Mouse (Mus musculus) kidney, embryonic 15.5 days (tissue): ENCODE measurements at regions not wholly inside any gene's neighbourhood (a gene's known extent, or its start where the extent isn't known, plus 50 kb on each side); places are given as distances from the start of the nearest gene placed in this dataset.

Experiments
- ATAC-seq: fragments of 200-750 bp; cut with Nextera tagmentation; replicated peaks from 2 replicates; pipeline ENCODE4 v1.8.0; 2017; ENCODE audit warnings: moderate TSS enrichment; ENCODE audit not compliant: low FRiP score
- H3K27ac ChIP-seq: fragments of 300-500 bp; sonication (generic); 2 replicates; pipeline ENCODE4 v1.5.1; 2015; ENCODE audit warnings: mild to moderate bottlenecking, inconsistent platforms
- H3K27me3 ChIP-seq: fragments of 300-500 bp; sonication (generic); 2 replicates; pipeline ENCODE4 v1.6.1; 2015; ENCODE audit warnings: inconsistent platforms
- H3K36me3 ChIP-seq: fragments of 300-500 bp; sonication (generic); 2 replicates; pipeline ENCODE4 v1.6.1; 2015; ENCODE audit warnings: inconsistent platforms
- H3K4me1 ChIP-seq: fragments of 300-500 bp; sonication (generic); 2 replicates; pipeline ENCODE4 v1.6.1; 2015; ENCODE audit warnings: inconsistent platforms
- H3K4me2 ChIP-seq: fragments of 300-500 bp; sonication (generic); 2 replicates; pipeline ENCODE4 v1.6.1; 2015; ENCODE audit warnings: moderate library complexity, mild to moderate bottlenecking, inconsistent platforms
- H3K4me3 ChIP-seq: fragments of 300-500 bp; sonication (generic); replicated peaks from 2 replicates; pipeline ENCODE4 v1.5.1; 2015; ENCODE audit warnings: mild to moderate bottlenecking, inconsistent platforms
- H3K9ac ChIP-seq: fragments of 300-500 bp; sonication (generic); 2 replicates; pipeline ENCODE4 v1.6.1; 2015; ENCODE audit warnings: mild to moderate bottlenecking, inconsistent platforms
- H3K9me3 ChIP-seq: fragments of 300-500 bp; sonication (generic); replicated peaks from 2 replicates; pipeline ENCODE4 v1.6.1; 2016; ENCODE audit warnings: inconsistent platforms
- WGBS: fragments of 180-500 bp; shearing (Covaris S2); methylation state at CpG from one replicate; pipeline ENCODE4 v1.1.7; 2015; ENCODE audit warnings: mixed read lengths; 5-methylcytosine and 5-hydroxymethylcytosine counted together

DNA sequence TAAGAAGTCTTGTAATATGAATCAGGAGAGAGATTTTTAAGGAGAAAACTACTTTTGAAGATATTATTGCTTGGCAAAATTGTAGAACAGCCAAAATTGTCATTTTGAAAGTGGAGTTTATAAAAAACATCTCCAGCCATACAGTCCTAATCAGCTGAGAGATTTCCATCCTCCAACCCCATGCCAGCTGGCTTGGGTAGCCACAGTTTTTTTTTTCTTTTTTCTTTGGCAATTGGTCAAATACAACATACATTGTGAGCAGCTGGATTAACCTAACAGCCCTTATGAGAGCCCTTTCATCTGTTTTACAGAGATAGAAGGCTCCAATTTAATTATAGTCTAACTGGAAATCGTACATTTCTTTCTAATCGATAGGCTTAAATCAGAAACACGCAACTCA lies 235.3 kb downstream of the 1700129C05Rik start:
- no peak overlapping the region for H3K9ac ChIP-seq
- no peaks in the 10 kb centered on the region for H3K36me3 ChIP-seq
- ATAC-seq: no peak
- no peaks in the 10 kb centered on the region for H3K9me3 ChIP-seq
- no peak overlapping the region for H3K4me2 ChIP-seq
- WGBS: 86% methylated on average over 3 of the region's 3 CpGs
- H3K4me1 ChIP-seq: no peaks in the 10 kb centered on the region
- H3K27ac ChIP-seq: no peak overlapping the region
- H3K27me3 ChIP-seq: no peaks in the 10 kb centered on the region
- no peak overlapping the region for H3K4me3 ChIP-seq

DNA sequence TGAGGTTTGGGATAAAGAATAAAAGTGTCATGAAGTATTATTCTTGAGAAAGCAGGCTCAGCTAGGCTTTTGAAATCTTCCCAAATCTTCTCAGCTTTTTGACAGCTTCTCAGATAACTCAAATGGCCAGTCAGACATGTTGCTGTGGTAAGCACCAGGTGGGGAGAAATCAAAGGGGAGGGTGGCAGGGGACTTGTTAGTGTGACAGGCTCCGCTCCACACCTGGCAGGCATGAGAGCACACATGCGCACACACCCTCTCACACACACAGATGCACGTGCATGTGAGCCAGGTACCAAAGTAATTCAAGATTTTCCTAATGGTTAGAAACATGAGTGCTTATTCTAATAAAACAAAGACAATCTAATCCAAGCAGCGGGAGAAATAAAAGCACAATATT lies 236.1 kb downstream of the 1700129C05Rik start:
- Histone ChIP-seq H3K9me3 (no peaks in the 10 kb centered on the region), H3K4me3 (no peak overlapping the region), H3K4me2 (no peak overlapping the region), H3K27ac (no peak overlapping the region), H3K27me3 (no peaks in the 10 kb centered on the region), H3K4me1 (no peaks in the 10 kb centered on the region), H3K9ac (no peak overlapping the region), H3K36me3 (no peaks in the 10 kb centered on the region)
- ATAC-seq: no peak
- WGBS: 72% methylated on average over 4 of the region's 4 CpGs

DNA sequence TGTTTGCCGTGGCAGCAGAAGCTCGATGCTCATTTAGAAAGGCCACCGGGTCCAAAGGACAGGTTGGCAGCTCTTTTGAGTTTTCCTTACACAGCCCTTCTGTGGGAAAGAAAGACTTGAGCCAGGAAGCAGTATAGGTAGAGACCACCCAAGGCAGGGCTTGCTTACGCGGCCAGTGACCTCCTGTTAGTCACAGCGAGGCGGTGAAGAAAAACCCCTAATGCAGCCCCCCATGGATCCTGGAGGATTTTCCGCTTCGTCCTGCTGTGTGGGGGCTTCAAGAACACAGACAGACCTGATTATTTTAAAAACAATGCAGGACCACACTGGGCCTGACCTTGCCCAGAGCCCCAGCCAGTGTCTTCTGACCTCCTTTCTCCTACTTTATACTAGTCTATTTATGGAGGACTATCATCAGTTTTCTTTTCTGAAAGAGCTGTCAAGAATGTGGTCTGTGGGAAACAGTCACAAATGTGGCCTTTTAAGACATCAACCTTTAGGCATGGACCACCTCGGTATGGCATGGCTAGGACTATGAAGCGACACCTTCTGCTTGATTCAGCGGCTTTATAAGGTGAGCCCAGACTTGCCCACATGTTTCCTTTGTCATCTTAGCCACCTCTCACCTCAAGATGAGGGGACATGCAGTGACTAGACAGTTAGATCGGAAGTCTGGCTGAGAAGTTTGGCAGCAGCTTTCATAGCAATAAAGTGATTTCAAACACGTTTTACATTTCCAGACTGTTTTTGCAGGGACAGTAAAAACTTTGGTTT lies 274.3 kb downstream of the 1700129C05Rik start:
- Histone ChIP-seq H3K4me1 (peaks cover 7% of the 10 kb centered on the region; the same call in 1 of the 2 replicates), H3K4me2 (peak overlapping the region; percentile 27), H3K36me3 (no peaks in the 10 kb centered on the region), H3K27ac (no peak overlapping the region), H3K9ac (no peak overlapping the region), H3K27me3 (no peaks in the 10 kb centered on the region), H3K9me3 (no peaks in the 10 kb centered on the region), H3K4me3 (no peak overlapping the region)
- 49% methylated on average over 14 of the region's 14 CpGs for WGBS
- no peak for ATAC-seq

DNA sequence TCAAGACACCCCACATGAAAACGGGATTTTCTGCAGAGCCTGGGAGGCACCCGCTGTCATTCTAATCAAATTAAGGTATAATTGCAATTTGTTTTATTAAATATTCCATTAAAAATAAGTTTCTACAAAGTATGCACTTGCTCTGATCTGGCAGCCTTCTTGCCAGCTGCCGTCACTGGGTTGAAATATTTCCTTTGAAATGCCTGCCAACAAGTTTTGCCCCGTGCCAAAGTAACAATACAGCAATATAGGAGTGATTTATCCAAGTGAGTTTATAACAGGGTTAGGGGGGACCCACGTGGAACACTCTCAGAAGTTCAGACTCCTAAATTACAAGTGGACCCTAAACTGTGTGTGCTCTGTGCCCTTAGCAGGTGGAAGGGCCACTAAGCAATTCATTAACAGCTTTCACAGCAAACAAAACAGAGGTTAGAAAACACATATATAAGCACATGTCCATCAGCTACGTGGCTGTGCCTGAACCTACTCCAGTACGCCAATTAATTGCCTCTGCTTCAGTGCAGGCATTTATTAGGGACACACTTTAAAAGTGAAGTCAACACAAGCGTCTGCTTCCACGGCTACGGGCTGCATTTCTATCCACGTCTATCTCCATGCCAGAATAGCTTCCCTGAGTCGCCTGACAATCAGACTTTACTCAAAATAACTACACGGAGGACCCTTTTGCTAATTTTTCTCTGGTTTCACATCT lies 275.1 kb downstream of the 1700129C05Rik start:
- ATAC-seq: no peak
- Histone ChIP-seq H3K27me3 (no peaks in the 10 kb centered on the region), H3K9me3 (no peaks in the 10 kb centered on the region), H3K36me3 (no peaks in the 10 kb centered on the region), H3K9ac (no peak overlapping the region), H3K27ac (no peak overlapping the region), H3K4me3 (no peak overlapping the region), H3K4me1 (peaks cover 7% of the 10 kb centered on the region; the same call in 1 of the 2 replicates), H3K4me2 (peak overlapping the region; percentile 27)
- WGBS: 39% methylated on average over 13 of the region's 13 CpGs

DNA sequence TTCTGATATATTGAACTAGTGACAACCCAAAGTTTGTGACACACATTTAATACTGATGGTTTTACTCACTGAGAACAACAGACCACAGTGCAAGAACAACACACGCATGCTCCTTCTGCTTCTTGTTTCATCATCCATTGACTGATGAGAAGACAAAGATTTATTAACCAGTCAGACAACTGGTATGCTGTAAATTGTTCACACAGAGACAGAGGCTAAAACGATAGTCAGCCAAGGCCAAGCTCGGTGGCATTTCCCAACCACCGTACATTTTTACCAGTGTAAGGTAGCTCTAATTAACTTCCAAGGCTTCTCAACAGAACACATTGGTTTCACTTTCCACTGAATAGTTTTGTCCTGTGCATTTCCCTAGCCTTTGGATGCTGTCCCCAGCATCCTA lies 287.8 kb downstream of the 1700129C05Rik start:
- H3K4me2 ChIP-seq: no peak overlapping the region
- H3K27ac ChIP-seq: no peak overlapping the region
- H3K4me1 ChIP-seq: no peaks in the 10 kb centered on the region
- H3K27me3 ChIP-seq: no peaks in the 10 kb centered on the region
- no peak for ATAC-seq
- 32% methylated on average over 4 of the region's 4 CpGs for WGBS
- no peak overlapping the region for H3K4me3 ChIP-seq
- H3K9me3 ChIP-seq: no peaks in the 10 kb centered on the region
- H3K9ac ChIP-seq: no peak overlapping the region
- no peaks in the 10 kb centered on the region for H3K36me3 ChIP-seq

DNA sequence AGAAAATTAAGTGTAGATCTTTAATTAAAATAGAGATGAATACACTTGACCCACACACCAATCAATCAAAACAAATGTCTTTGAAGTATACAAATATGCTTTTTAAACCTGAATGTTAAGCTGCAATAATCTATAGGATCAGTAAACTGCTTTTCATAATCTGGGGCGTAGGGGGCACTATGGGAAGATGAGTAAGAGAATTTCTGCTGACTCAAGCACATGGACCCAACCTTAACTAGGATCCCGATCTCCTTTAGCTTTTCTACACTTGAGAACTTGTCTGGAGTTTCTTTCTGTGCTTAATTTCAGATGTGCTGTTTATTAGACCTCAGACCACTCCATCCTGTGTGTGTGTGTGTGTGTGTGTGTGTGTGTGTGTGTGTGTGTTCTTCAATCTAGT lies 298.1 kb downstream of the 1700129C05Rik start:
- Histone ChIP-seq H3K9ac (no peak overlapping the region), H3K27me3 (no peaks in the 10 kb centered on the region), H3K4me3 (no peak overlapping the region), H3K4me1 (no peaks in the 10 kb centered on the region), H3K4me2 (no peak overlapping the region), H3K27ac (no peak overlapping the region), H3K36me3 (no peaks in the 10 kb centered on the region), H3K9me3 (no peaks in the 10 kb centered on the region)
- 81% methylated on average over 2 of the region's 2 CpGs for WGBS
- ATAC-seq: no peak

DNA sequence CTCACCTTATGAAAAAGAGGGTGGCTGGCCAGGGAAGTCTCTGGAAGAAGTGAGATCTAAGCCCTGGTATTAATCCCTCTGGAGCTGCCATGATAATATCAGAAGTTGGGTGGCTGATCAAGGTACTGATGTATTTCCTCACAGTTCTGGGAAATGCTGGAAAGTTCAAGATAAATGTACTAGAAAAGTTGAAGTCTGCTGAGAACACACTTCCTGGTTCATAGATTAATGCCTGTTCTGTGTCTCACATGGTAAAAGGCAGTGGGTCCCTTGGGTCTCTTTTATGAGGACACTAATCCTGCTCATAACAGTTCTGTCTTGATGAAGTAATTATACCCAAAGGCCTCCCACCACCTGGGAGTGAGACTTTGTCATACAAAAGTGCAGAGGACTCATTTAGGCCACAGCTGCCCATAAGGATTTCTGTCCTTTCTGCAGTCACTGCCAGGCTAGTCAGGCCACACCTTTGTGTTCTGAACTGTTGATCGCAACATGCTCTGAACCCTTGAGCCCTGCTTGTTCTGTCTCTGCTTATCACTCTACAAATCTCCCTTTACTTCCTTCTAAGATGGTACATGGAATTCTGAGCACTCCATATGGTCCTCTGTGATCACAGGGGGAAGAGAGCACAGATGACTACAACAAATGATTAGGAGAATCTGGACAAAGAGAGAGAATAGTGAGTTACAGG lies 300.4 kb downstream of the 1700129C05Rik start:
- H3K4me3 ChIP-seq: no peak overlapping the region
- no peaks in the 10 kb centered on the region for H3K4me1 ChIP-seq
- no peaks in the 10 kb centered on the region for H3K9me3 ChIP-seq
- H3K4me2 ChIP-seq: no peak overlapping the region
- no peak overlapping the region for H3K27ac ChIP-seq
- no peaks in the 10 kb centered on the region for H3K27me3 ChIP-seq
- no peaks in the 10 kb centered on the region for H3K36me3 ChIP-seq
- ATAC-seq: no peak
- WGBS: 93% methylated on average over 1 of the region's 1 CpGs
- H3K9ac ChIP-seq: no peak overlapping the region

DNA sequence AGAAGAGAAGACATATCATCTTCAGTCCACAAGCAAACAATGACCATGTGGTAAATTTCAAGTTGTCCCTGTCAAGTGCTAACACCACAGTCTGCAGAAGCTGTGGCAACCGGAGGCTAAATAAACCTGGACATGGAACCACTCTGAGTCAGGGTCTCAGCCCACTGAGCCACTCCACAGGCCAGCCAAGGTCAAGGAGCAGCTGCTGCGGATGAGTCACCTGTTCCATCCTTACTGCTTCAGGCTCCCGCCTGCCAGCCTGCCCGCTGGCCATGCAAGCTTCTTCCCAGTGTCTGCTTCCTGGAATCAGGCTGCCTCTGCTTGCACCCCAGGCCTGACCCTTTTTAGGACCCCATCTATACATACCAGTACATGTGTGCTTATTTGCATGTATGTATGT lies 319.8 kb downstream of the 1700129C05Rik start:
- H3K4me2 ChIP-seq: no peak overlapping the region
- no peak overlapping the region for H3K4me3 ChIP-seq
- no peaks in the 10 kb centered on the region for H3K9me3 ChIP-seq
- no peaks in the 10 kb centered on the region for H3K27me3 ChIP-seq
- no peak overlapping the region for H3K9ac ChIP-seq
- H3K36me3 ChIP-seq: no peaks in the 10 kb centered on the region
- H3K27ac ChIP-seq: no peak overlapping the region
- no peaks in the 10 kb centered on the region for H3K4me1 ChIP-seq
- no peak for ATAC-seq
- 49% methylated on average over 4 of the region's 4 CpGs for WGBS

DNA sequence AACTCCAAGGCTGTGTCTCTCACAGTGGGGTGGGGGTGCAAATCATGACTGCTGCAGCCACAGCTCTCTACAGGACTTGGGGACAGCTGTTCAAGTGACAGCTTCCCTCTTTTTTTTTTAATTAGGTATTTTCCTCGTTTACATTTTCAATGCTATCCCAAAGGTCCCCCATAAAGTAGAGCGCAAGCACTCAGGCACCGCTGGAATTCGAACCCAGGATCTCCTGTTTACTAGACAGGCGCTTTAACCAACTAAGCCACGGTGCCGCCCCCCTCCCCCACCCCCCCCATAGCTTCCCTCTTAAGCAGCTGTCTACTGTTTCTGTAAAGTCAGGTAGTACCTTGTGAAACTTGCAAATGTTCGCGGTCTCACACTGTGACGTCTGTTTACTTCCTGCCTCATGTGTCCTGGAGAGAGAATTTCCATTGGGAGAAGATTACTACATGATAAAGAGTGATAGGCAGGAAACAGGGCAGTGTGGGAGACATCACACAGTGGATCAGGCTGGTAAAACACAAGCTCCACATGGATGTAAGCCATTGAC lies 324.7 kb downstream of the 1700129C05Rik start:
- ATAC-seq: no peak
- no peaks in the 10 kb centered on the region for H3K36me3 ChIP-seq
- no peak overlapping the region for H3K4me2 ChIP-seq
- H3K27ac ChIP-seq: no peak overlapping the region
- 81% methylated on average over 10 of the region's 10 CpGs for WGBS
- no peak overlapping the region for H3K9ac ChIP-seq
- H3K4me1 ChIP-seq: no peaks in the 10 kb centered on the region
- no peak overlapping the region for H3K4me3 ChIP-seq
- H3K27me3 ChIP-seq: no peaks in the 10 kb centered on the region
- H3K9me3 ChIP-seq: no peaks in the 10 kb centered on the region

DNA sequence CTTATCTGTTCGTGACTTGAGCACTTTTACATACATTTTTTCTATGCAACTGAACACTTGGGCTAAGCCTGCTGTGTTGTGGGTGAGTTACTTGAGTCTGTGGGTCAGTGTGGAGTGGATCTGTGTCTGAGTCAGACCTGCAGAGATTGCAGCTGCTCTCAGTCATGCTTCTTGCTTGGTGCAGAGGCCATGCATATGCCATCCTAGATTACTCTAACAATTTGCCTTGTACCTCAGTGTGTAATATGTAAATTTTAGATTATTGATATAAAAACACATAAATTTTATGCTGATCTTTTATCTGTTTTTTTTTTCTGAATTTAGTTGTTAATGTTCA lies 326.2 kb downstream of the 1700129C05Rik start:
- no peak overlapping the region for H3K4me2 ChIP-seq
- no peaks in the 10 kb centered on the region for H3K36me3 ChIP-seq
- no peaks in the 10 kb centered on the region for H3K27me3 ChIP-seq
- H3K27ac ChIP-seq: no peak overlapping the region
- 74% methylated on average over 1 of the region's 1 CpGs for WGBS
- no peak overlapping the region for H3K9ac ChIP-seq
- H3K4me3 ChIP-seq: no peak overlapping the region
- no peak for ATAC-seq
- peaks cover 8% of the 10 kb centered on the region; the same call in 1 of the 2 replicates for H3K4me1 ChIP-seq
- no peaks in the 10 kb centered on the region for H3K9me3 ChIP-seq

DNA sequence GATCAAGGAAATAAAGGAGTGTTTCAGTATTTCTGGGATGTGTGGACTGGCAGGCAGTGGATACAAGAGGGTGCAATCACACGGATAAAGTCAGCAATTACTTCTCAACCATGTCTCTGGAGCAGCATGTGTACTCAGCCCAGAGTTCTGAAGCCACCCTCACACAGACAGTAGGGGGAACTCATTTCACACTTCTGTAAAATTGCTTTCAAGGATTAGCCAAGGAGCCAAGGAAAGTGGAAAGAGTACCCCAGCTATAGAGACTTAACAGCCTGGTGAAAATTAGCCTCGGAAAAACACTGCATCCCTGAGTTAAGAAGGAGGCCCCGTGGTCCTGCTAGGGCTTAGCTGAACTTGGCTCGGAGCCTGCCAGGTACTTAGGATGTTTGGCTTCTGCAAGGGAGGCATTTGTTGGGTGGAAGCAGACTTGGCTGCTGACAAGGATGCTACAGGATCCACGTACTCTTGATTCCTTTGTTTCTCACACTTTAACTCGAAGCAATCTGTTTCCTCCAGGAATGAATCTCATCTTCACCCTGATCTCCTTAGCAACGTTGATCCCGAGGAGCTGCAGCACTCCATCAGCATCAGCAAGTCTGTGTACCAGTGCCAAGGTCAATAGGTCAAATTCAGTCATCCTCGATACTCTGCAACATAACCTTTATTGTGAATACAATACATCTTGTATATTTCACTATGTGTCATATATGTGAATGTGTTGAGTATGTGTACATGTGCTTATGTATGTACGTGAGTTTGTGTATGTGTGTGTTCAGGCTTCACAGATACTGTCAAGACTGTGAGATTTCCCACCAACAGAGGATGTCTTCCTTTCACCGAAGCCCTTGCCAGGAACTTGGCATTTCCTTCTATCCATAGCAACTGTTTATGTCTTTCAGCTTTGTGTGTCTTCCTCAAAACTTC lies 326.8 kb downstream of the 1700129C05Rik start:
- no peak overlapping the region for H3K9ac ChIP-seq
- no peaks in the 10 kb centered on the region for H3K27me3 ChIP-seq
- H3K4me1 ChIP-seq: peaks cover 8% of the 10 kb centered on the region; the same call in 1 of the 2 replicates
- WGBS: 55% methylated on average over 11 of the region's 11 CpGs
- H3K36me3 ChIP-seq: no peaks in the 10 kb centered on the region
- no peak overlapping the region for H3K4me2 ChIP-seq
- H3K9me3 ChIP-seq: no peaks in the 10 kb centered on the region
- ATAC-seq: no peak
- no peak overlapping the region for H3K27ac ChIP-seq
- no peak overlapping the region for H3K4me3 ChIP-seq
